Mouse (Mus musculus): Measurements from ENCODE around the gene Tnnt1.

DNA sequence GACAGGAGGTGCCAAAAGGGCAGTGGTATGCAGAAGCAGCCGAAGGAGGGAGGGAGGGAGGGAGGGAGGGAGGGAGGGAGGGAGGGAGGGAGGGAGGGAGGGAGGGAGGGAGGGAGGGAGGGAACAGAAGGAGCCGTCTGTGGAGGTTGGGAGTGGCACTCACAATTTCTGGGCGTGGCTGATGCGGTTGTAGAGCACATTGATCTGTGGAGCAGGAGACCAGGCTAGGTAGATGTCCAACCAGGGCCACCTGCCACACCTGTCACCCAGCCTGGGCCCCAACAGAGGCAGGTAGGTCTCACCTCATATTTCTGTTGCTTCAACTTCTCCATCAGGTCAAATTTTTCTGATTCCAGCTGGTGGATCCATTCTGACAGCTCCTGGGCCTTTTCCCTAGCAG lies 9.0 kb downstream of the Tnnt1 start:
- TF ChIP-seq CTCF (IDR thresholded peaks at IDR 0.05; ENCODE audit: low read depth) (no peak), EP300 (IDR thresholded peaks at IDR 0.05; ENCODE audit: low read depth) (no peak)

All from liver, embryonic 14.5 days (tissue).